Comparison of ENCODE assay signal across 29 mouse cellular contexts in the genomic region with DNA sequence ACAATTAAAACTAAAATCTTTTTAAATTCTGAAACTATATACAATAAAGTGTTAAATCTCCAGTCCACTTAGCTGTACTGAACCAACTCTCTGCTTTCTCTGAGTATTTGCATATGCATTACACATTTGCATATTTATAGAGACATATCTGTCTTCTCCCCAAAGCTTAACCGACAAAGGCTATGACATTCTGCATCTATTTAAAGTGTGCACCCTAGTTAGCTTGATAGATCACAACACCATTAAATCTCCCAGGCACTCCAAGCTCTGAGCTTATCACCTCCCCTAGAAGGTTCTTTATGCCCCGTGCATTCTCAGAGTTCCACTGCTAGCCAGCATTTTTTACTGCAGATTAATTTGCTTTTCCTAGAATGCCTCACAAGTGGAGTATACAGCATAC. TPM values are rescaled to one million over a fixed set of nuclear protein-coding genes. Genes with fewer than 3 reads are reported as not detected.
A peak's percentile ranks its signal among the peaks of the same experiment; 100 is the strongest.
DNase-seq lines count a peak whose midpoint lies in the region; ATAC-seq and TF ChIP-seq lines count a peak whose summit lies in the region.
"Had no signal": no experiment of that assay in that cellular context is flagged by ENCODE, and none has a peak within 500 bp of the region (broad histone marks: within the 10 kb centered on the region; RNA-seq: fewer than 3 reads in every experiment).

No protein-coding gene starts in this region.

- H3K9me3 ChIP-seq in heart, embryonic 10.5 days, result no peaks in the 10 kb centered on the region
- no peaks in the 10 kb centered on the region for H3K9me3 ChIP-seq in heart, embryonic 15.5 days (replicated peaks)
- H3K9me3 ChIP-seq in midbrain, embryonic 13.5 days, result no peaks in the 10 kb centered on the region
- H3K9me3 ChIP-seq in midbrain, postnatal 0 days (ENCODE audit: low read length), result no peaks in the 10 kb centered on the region
- H3K9me3 ChIP-seq: embryonic facial prominence, embryonic 13.5 days; hindbrain, embryonic 10.5 days; hindbrain, embryonic 15.5 days; liver, embryonic 15.5 days; neural tube, embryonic 12.5 days had no signal

- H3K27ac ChIP-seq in heart, embryonic 10.5 days, result peak overlapping the region; percentile 49; the same call in 1 of the 2 replicates
- H3K27ac ChIP-seq in heart, embryonic 15.5 days, result peak overlapping the region; percentile 70
- no peak overlapping the region for H3K27ac ChIP-seq in midbrain, embryonic 13.5 days
- no peak overlapping the region for H3K27ac ChIP-seq in midbrain, postnatal 0 days (ENCODE audit: low read depth, low read length)
- H3K27ac ChIP-seq: hindbrain, embryonic 10.5 days; hindbrain, embryonic 15.5 days; liver, embryonic 15.5 days; neural tube, embryonic 12.5 days had no signal

- TF ChIP-seq CTCF in midbrain, postnatal 0 days (IDR thresholded peaks at IDR 0.05), result no peak

- ATAC-seq in heart, embryonic 15.5 days (replicated peaks; ENCODE audit: insufficient number of reproducible peaks, insufficient read depth, low FRiP score, low read depth), result peak; percentile 62; the same call in 1 of the 2 replicates
- peak; percentile 27; the same call in 1 of the 2 replicates for ATAC-seq in midbrain, embryonic 13.5 days
- ATAC-seq in midbrain, postnatal 0 days (ENCODE audit: low FRiP score), result no peak
- no peak for ATAC-seq in monocyte, adult 5-6 weeks (replicated peaks; ENCODE audit: insufficient number of reproducible peaks, low FRiP score, low TSS enrichment, poor library complexity, severe bottlenecking)
- ATAC-seq: inflammation-experienced regulatory T-cells, adult 6 months had no signal

- DNase-seq in heart, embryonic 10.5 days (ENCODE audit: low spot score), result no peak
- no peak for DNase-seq in heart, postnatal 10 days
- DNase-seq in heart, postnatal 25 days (ENCODE audit: low spot score), result no peak
- no peak for DNase-seq in midbrain, postnatal 0 days (ENCODE audit: low spot score)
- DNase-seq: adrenal gland, postnatal 25 days; B cell, adult 2 months; cerebellum, adult 18-20 months; cerebellum, postnatal 10 days; gastrocnemius, postnatal 10 days; kidney, adult 11 months; kidney, postnatal 14 days; layer of hippocampus, adult 9-11 months; lung, embryonic 14.5 days; lung, postnatal 14 days; right cerebral cortex, adult 18-20 months; spleen, adult 18-20 months; thymus, postnatal 25 days had no signal

- H3K36me3 ChIP-seq in heart, embryonic 10.5 days, result no peaks in the 10 kb centered on the region
- no peaks in the 10 kb centered on the region for H3K36me3 ChIP-seq in heart, embryonic 15.5 days
- H3K36me3 ChIP-seq in midbrain, embryonic 13.5 days, result no peaks in the 10 kb centered on the region
- H3K36me3 ChIP-seq in midbrain, postnatal 0 days (ENCODE audit: insufficient read depth, low read length), result no peaks in the 10 kb centered on the region
- H3K36me3 ChIP-seq: embryonic facial prominence, embryonic 13.5 days; hindbrain, embryonic 10.5 days; hindbrain, embryonic 15.5 days; liver, embryonic 15.5 days; neural tube, embryonic 12.5 days had no signal

- H3K4me3 ChIP-seq in heart, embryonic 10.5 days, result no peak overlapping the region
- no peak overlapping the region for H3K4me3 ChIP-seq in heart, embryonic 15.5 days
- H3K4me3 ChIP-seq in midbrain, embryonic 13.5 days (replicated peaks), result no peak overlapping the region
- no peak overlapping the region for H3K4me3 ChIP-seq in midbrain, postnatal 0 days (ENCODE audit: low read depth, low read length)
- H3K4me3 ChIP-seq: embryonic facial prominence, embryonic 13.5 days; hindbrain, embryonic 10.5 days; hindbrain, embryonic 15.5 days; liver, embryonic 15.5 days; myocyte; neural tube, embryonic 12.5 days had no signal

- H3K9ac ChIP-seq in heart, embryonic 15.5 days, result no peak overlapping the region
- H3K9ac ChIP-seq in midbrain, embryonic 13.5 days (replicated peaks), result no peak overlapping the region
- H3K9ac ChIP-seq in midbrain, postnatal 0 days (replicated peaks; ENCODE audit: low read length, poor library complexity, severe bottlenecking), result no peak overlapping the region
- H3K9ac ChIP-seq: embryonic facial prominence, embryonic 13.5 days; hindbrain, embryonic 15.5 days; liver, embryonic 15.5 days; lung, embryonic 14.5 days; neural tube, embryonic 12.5 days had no signal

- intact Hi-C loops in heart, postnatal 10 days (cut with DNase I), result no loop called here
- intact Hi-C loops in heart, postnatal 25 days (cut with DNase I), result no loop called here

- 22% methylated on average over 2 of the region's 2 CpGs for WGBS in heart, embryonic 10.5 days
- 22% methylated on average over 2 of the region's 2 CpGs for WGBS in heart, embryonic 15.5 days
- WGBS in midbrain, embryonic 13.5 days, result 28% methylated on average over 2 of the region's 2 CpGs
- WGBS in midbrain, postnatal 0 days, result 20% methylated on average over 2 of the region's 2 CpGs

- peaks cover 24% of the 10 kb centered on the region for H3K4me1 ChIP-seq in heart, embryonic 10.5 days
- peaks cover 13% of the 10 kb centered on the region for H3K4me1 ChIP-seq in heart, embryonic 15.5 days (replicated peaks)
- H3K4me1 ChIP-seq in midbrain, embryonic 13.5 days (replicated peaks), result peaks cover 13% of the 10 kb centered on the region
- H3K4me1 ChIP-seq in midbrain, postnatal 0 days (ENCODE audit: insufficient read depth, low read length), result no peaks in the 10 kb centered on the region
- H3K4me1 ChIP-seq: liver, embryonic 15.5 days; neural tube, embryonic 12.5 days had no signal

- H3K27me3 ChIP-seq in heart, embryonic 10.5 days (ENCODE audit: insufficient read depth, poor library complexity, severe bottlenecking), result no peaks in the 10 kb centered on the region
- no peaks in the 10 kb centered on the region for H3K27me3 ChIP-seq in heart, embryonic 15.5 days
- no peaks in the 10 kb centered on the region for H3K27me3 ChIP-seq in midbrain, embryonic 13.5 days
- no peaks in the 10 kb centered on the region for H3K27me3 ChIP-seq in midbrain, postnatal 0 days (ENCODE audit: insufficient read depth, low read length)
- H3K27me3 ChIP-seq: embryonic facial prominence, embryonic 13.5 days; hindbrain, embryonic 15.5 days; liver, embryonic 15.5 days; neural tube, embryonic 12.5 days had no signal

- H3K4me2 ChIP-seq in heart, embryonic 15.5 days, result peak overlapping the region; percentile 7; the same call in 1 of the 2 replicates
- H3K4me2 ChIP-seq in midbrain, embryonic 13.5 days (replicated peaks), result no peak overlapping the region
- no peak overlapping the region for H3K4me2 ChIP-seq in midbrain, postnatal 0 days (ENCODE audit: low read depth, low read length, poor library complexity, severe bottlenecking)
- H3K4me2 ChIP-seq: embryonic facial prominence, embryonic 13.5 days; hindbrain, embryonic 15.5 days; liver, embryonic 15.5 days; lung, embryonic 14.5 days; neural tube, embryonic 12.5 days had no signal

RNA-seq across cellular contexts. Expression of a gene that starts 16.2 kb away (rescaled TPM):
- 1.1 and 1.5 TPM in 2 replicates for polyA plus RNA-seq in heart, embryonic 10.5 days (2016; fragmentation: Nextera tagmentation; extraction: Ambion mirVana)
- under 1 TPM in 1 of 2 experiments, not detected in 1; 0.17 TPM for total RNA-seq in heart, postnatal 10 days (2021)
- polyA plus RNA-seq in heart, embryonic 15.5 days (2015; fragmentation: Nextera tagmentation; extraction: Ambion mirVana), result 0.59 and 1.4 TPM in 2 replicates
- under 1 TPM in 1 of 2 experiments, not detected in 1; 0.20 TPM for total RNA-seq in heart, postnatal 25 days (2021)
- polyA plus RNA-seq in midbrain, embryonic 13.5 days (2015; fragmentation: Nextera tagmentation; extraction: Ambion mirVana), result 5.4 and 5.8 TPM in 2 replicates
- 35.0 TPM in 2 replicates for total RNA-seq in midbrain, postnatal 0 days (2014; rRNA removed)
- 19.3 and 19.7 TPM in 2 replicates for polyA plus RNA-seq in midbrain, postnatal 0 days (2015; fragmentation: Nextera tagmentation; extraction: Ambion mirVana)
- total RNA-seq in monocyte, adult 5-6 weeks (2017), result not detected in 3 replicates
- total RNA-seq: adrenal gland, adult 18-20 months; adrenal gland, postnatal 25 days; liver, adult 2 months had no signal
- polyA plus RNA-seq: inflammation-experienced regulatory T-cells, adult 6 months had no signal

RNA-seq across cellular contexts. Expression of a gene that starts 16.6 kb away (rescaled TPM):
- polyA plus RNA-seq in heart, embryonic 10.5 days (2016; fragmentation: Nextera tagmentation; extraction: Ambion mirVana), result 61.0 and 65.2 TPM in 2 replicates
- 10 to 100 TPM; 21.1 to 26.8 TPM for total RNA-seq in heart, postnatal 10 days (2021)
- polyA plus RNA-seq in heart, embryonic 15.5 days (2015; fragmentation: Nextera tagmentation; extraction: Ambion mirVana), result 49.5 and 62.2 TPM in 2 replicates
- total RNA-seq in heart, postnatal 25 days (2021), result 10 to 100 TPM in 1 of 2 experiments, 1 to 10 TPM in 1; 9.9 to 11.1 TPM
- polyA plus RNA-seq in midbrain, embryonic 13.5 days (2015; fragmentation: Nextera tagmentation; extraction: Ambion mirVana), result 39.3 and 49.4 TPM in 2 replicates
- total RNA-seq in midbrain, postnatal 0 days (2014; rRNA removed), result 17.7 and 24.1 TPM in 2 replicates
- 29.8 and 32.8 TPM in 2 replicates for polyA plus RNA-seq in midbrain, postnatal 0 days (2015; fragmentation: Nextera tagmentation; extraction: Ambion mirVana)
- 12.2 to 18.4 TPM (median 16.7 TPM) in 3 replicates for total RNA-seq in monocyte, adult 5-6 weeks (2017)

Comparison
In these comparisons a context has a peak if more than half of its experiments do, and no peak if none do; other contexts are left out.
1. ATAC-seq: peak in heart, embryonic 15.5 days (single experiment) and midbrain, embryonic 13.5 days (single experiment); none in midbrain, postnatal 0 days (single experiment) and monocyte, adult 5-6 weeks (single experiment).
2. H3K27ac ChIP-seq: peak in heart, embryonic 10.5 days (single experiment) and heart, embryonic 15.5 days (single experiment); none in midbrain, embryonic 13.5 days (single experiment) and midbrain, postnatal 0 days (single experiment).
3. RNA of a gene that starts 16.2 kb away (total RNA-seq): 35.0 TPM in midbrain, postnatal 0 days; 0.20 TPM in heart, postnatal 25 days, 0.17 TPM in heart, postnatal 10 days and not detected in monocyte, adult 5-6 weeks; every median in the first group is over 10 times any median in the second.